Mouse (Mus musculus) forebrain, postnatal 0 days (tissue): ENCODE results near the gene Vmn1r4. TPM values are rescaled to one million over a fixed set of nuclear protein-coding genes. Genes with fewer than 3 reads are reported as not detected.

Experiments used
- ATAC-seq: fragments of 200-750 bp; cut with Nextera tagmentation; 2 replicates; pipeline ENCODE4 v1.8.0; 2017; ENCODE audit warnings: mild to moderate bottlenecking, moderate library complexity
- DNase-seq: peaks from one replicate; pipeline ENCODE4 v3.0.0-alpha.2; 2015
- H3K27ac ChIP-seq: fragments of 300-500 bp; sonication (generic); 2 replicates; pipeline ENCODE4 v1.5.1; 2014; ENCODE audit warnings: low read depth, mild to moderate bottlenecking, antibody characterized with exemption, low read length, moderate library complexity, mixed read lengths
- H3K27me3 ChIP-seq: fragments of 300-500 bp; sonication (generic); 2 replicates; pipeline ENCODE4 v1.6.1; 2014; ENCODE audit warnings: mild to moderate bottlenecking, low read length, mixed read lengths; ENCODE audit not compliant: insufficient read depth
- H3K36me3 ChIP-seq: fragments of 300-500 bp; sonication (generic); 2 replicates; pipeline ENCODE4 v1.6.1; 2014; ENCODE audit warnings: mild to moderate bottlenecking, moderate library complexity; ENCODE audit not compliant: insufficient read depth
- H3K4me1 ChIP-seq: fragments of 300-500 bp; sonication (generic); 2 replicates; pipeline ENCODE4 v1.6.1; 2014; ENCODE audit warnings: antibody characterized with exemption; ENCODE audit not compliant: insufficient read depth
- H3K4me2 ChIP-seq: fragments of 300-500 bp; sonication (generic); 2 replicates; pipeline ENCODE4 v1.6.1; 2014; ENCODE audit warnings: low read depth, mild to moderate bottlenecking, moderate library complexity
- H3K4me3 ChIP-seq: fragments of 300-500 bp; sonication (generic); 2 replicates; pipeline ENCODE4 v1.5.1; 2014; ENCODE audit warnings: low read depth, low read length, mixed read lengths
- H3K9ac ChIP-seq: fragments of 300-500 bp; sonication (generic); 2 replicates; pipeline ENCODE4 v1.6.1; 2014; ENCODE audit warnings: mild to moderate bottlenecking
- H3K9me3 ChIP-seq: fragments of 300-500 bp; sonication (generic); 2 replicates; pipeline ENCODE4 v1.6.1; 2016; ENCODE audit warnings: low read length
- CTCF ChIP-seq: sonication (generic); IDR thresholded peaks from 2 replicates; pipeline ENCODE4 v1.5.1; 2016; ENCODE audit warnings: antibody characterized with exemption, control low read depth, low read depth
- WGBS: fragments of 180-500 bp; shearing (Covaris S2); extraction: QIAGEN DNeasy Blood & Tissue Kit; methylation state at CpG from one replicate; pipeline ENCODE4 v1.1.7; 2014; 5-methylcytosine and 5-hydroxymethylcytosine counted together
- polyA plus RNA-seq: library from polyadenylated mRNA; unstranded; fragments of >200 nt; fragmentation: Nextera tagmentation; extraction: Ambion mirVana; gene quantifications from 2 replicates; pipeline ENCODE4 v1.2.1, GENCODE M21; 2015
- total RNA-seq: library from RNA; depleted of rRNA; stranded (reverse); fragments of >200 nt; gene quantifications from 2 replicates; pipeline ENCODE4 v1.2.3, GENCODE M21; 2014

Gene Vmn1r4
- total and polyA plus RNA-seq, 2 experiments from 2014 or later = 0.73 to 1.00 TPM

DNA sequence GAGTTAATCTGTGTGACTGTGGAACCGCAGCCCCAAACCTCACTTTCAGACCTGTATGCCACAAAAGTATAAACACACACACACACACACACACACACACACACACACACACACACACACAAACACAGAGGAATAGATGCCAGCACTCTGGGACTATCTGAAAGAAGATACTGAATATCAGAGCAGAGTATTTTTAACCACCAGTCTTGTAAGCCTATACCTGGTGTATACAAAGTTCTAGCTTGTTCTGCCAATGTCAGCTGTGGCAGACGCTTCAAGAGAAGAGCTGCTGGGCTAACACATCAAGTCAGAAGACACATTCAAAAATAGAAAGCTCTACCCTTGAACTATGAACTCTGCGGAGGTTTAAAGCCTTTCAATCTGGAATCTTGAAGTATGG is 24.2 kb upstream of the Vmn1r4 start:
- no peaks in the 10 kb centered on the region for H3K27me3 ChIP-seq
- ATAC-seq = no peak
- no peak for TF ChIP-seq CTCF
- no peak overlapping the region for H3K9ac ChIP-seq
- peaks cover 7% of the 10 kb centered on the region; the same call in 1 of the 2 replicates for H3K4me1 ChIP-seq
- no peaks in the 10 kb centered on the region for H3K36me3 ChIP-seq
- no peak overlapping the region for H3K4me2 ChIP-seq
- no peak overlapping the region for H3K4me3 ChIP-seq
- 93% methylated on average over 3 of the region's 3 CpGs for WGBS
- H3K27ac ChIP-seq = no peak overlapping the region
- no peak for DNase-seq
- H3K9me3 ChIP-seq = no peaks in the 10 kb centered on the region

DNA sequence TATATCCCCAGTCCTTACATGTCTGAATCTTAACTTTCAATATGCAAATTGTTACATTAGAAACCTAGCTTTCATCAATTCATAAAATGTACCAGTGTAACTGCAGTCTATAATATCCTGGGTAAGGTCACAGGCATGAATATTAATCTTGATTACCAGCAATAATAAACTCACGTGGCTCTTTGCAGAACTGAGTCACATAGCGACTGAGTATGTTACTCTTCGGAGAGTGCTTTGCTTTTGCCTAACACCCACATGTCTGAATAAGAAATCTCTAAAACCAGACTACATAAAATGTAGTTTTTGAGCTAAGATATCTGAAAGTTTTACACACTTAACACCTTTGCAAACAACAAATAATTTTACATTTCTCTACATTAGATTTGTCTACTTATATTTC is 22.5 kb upstream of the Vmn1r4 start:
- ATAC-seq (no peak), DNase-seq (no peak)
- Histone ChIP-seq H3K27ac (no peak overlapping the region), H3K4me1 (peaks cover 7% of the 10 kb centered on the region; the same call in 1 of the 2 replicates), H3K36me3 (no peaks in the 10 kb centered on the region), H3K27me3 (no peaks in the 10 kb centered on the region), H3K9me3 (no peaks in the 10 kb centered on the region), H3K4me2 (no peak overlapping the region), H3K4me3 (no peak overlapping the region), H3K9ac (no peak overlapping the region)
- WGBS = 78% methylated on average over 3 of the region's 3 CpGs
- TF ChIP-seq CTCF = no peak

DNA sequence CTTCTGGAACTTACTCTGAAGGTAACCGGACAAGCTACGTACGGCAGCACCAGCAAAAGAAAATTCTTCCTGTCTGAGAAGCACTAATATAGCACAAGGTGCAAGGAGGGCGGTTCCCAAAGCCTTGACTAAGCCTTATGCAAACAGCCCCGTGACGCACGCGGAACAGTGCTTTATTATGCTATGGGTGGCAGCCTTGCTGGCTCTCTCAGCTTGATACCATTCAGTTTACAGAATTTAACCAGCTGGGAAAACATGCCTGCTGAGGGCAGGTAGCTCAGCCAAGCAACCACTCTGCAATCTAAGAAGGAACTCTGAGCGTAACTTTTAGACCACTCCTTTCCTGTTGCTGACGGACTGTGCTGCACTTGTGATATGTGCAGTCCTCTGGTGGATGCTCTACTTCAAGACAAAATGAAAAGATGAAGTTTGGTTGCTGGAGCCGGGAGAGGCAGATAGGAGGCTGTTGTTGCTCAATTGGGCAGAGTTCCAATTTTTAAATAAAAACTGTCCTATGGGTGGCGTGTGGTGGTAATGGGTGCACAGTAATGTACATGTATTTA is 21.9 kb upstream of the Vmn1r4 start:
- Histone ChIP-seq H3K27ac (no peak overlapping the region), H3K27me3 (no peaks in the 10 kb centered on the region), H3K9me3 (no peaks in the 10 kb centered on the region), H3K9ac (no peak overlapping the region), H3K4me1 (peaks cover 7% of the 10 kb centered on the region; the same call in 1 of the 2 replicates), H3K36me3 (no peaks in the 10 kb centered on the region), H3K4me3 (no peak overlapping the region), H3K4me2 (0 out of 2 replicates have a peak overlapping the region, but pooled peaks have one; percentile 15)
- 33% methylated on average over 12 of the region's 12 CpGs for WGBS
- DNase-seq (no peak), ATAC-seq (no peak)
- no peak for TF ChIP-seq CTCF

DNA sequence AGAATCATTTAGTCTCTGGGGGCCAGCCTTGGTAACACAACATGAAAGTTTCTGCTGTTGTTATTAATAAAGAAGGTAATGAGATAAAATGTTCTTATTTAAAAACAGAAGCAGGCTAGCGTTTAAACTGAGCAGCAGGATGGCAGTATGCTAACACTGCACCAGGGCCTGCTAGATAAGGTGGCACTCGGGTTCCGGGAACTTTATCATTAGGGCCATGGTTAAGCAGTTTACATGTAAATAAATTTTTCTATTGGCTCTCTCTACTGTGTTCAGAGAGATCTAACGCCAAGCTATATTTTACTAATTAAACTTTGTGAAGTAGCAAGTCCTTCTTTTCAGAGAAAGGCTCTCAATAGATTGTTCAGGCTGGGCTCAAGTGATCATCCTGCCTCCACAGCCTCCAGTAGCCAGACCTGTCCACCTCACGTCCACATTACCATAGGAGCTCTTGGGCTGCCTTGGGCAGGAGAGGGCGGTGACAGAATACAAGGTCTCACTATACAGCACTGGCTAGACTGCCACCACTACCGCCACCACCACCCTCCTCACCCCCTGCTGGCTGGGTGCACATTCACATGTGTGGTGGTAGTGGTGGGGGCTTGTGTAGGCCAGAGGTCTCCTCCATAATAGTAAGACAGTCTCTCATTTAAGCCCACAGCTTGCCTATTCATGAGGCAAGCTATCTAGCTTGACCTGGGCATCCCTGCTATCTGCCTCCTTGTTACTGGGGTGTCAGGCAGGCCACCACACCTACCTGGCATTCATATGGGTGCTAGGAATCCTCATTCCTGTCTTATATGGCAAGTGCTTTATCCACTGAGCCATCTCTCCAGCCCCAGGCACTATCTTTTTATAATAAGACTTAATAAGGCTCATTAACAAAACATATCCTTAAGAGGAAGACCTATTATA is 21.0 kb upstream of the Vmn1r4 start:
- no peak overlapping the region for H3K9ac ChIP-seq
- no peak overlapping the region for H3K4me3 ChIP-seq
- H3K36me3 ChIP-seq = no peaks in the 10 kb centered on the region
- H3K4me1 ChIP-seq = peaks cover 7% of the 10 kb centered on the region; the same call in 1 of the 2 replicates
- H3K9me3 ChIP-seq = no peaks in the 10 kb centered on the region
- H3K4me2 ChIP-seq = no peak overlapping the region
- ATAC-seq = no peak
- no peak overlapping the region for H3K27ac ChIP-seq
- no peak for DNase-seq
- TF ChIP-seq CTCF = no peak
- WGBS = 78% methylated on average over 7 of the region's 7 CpGs
- no peaks in the 10 kb centered on the region for H3K27me3 ChIP-seq

DNA sequence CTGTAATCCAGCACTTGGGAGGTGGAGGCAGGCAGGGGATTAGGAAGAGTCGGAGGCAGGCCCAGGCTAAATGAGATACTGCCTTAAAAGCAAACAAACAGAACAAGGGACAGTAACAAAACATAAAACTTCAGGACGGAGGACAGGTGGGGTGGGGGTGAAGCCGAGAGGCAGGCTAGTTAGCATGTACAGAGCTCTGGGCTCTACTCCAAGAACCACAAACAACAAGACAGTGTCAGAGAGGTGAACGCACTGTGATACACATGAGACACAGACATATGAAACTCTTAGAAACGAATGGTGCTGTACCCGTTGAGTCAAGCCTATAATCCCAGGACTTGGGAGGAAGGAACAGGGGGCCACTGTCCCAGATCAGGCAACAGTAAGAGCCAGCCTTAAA is 20.0 kb upstream of the Vmn1r4 start:
- no peak overlapping the region for H3K9ac ChIP-seq
- no peaks in the 10 kb centered on the region for H3K27me3 ChIP-seq
- H3K27ac ChIP-seq = no peak overlapping the region
- H3K4me3 ChIP-seq = no peak overlapping the region
- ATAC-seq (no peak), DNase-seq (no peak)
- H3K4me2 ChIP-seq = no peak overlapping the region
- no peak for TF ChIP-seq CTCF
- 35% methylated on average over 6 of the region's 6 CpGs for WGBS
- no peaks in the 10 kb centered on the region for H3K36me3 ChIP-seq
- no peaks in the 10 kb centered on the region for H3K9me3 ChIP-seq
- H3K4me1 ChIP-seq = peaks cover 7% of the 10 kb centered on the region; the same call in 1 of the 2 replicates

DNA sequence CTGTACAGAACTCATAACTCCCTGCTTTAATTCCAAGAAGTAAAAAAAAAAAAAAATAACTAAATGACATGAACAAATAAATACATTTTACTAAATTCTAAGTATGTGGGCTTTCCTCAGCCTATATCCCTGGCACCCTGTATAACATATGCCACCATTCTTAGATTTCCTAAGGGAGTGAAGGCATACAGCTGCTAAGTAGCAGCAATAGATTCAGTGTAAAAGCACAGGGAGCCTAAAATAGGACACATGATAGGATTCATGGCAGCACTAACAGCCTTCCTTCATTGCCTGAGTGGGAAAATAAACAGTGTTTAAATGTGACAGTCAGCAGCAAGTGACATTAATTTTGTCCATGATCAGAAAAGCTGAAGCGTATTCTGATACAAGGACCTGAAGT is 19.5 kb upstream of the Vmn1r4 start:
- Histone ChIP-seq H3K27ac (peak overlapping the region; percentile 50; the same call in 1 of the 2 replicates), H3K4me3 (no peak overlapping the region), H3K9ac (no peak overlapping the region), H3K9me3 (no peaks in the 10 kb centered on the region), H3K27me3 (no peaks in the 10 kb centered on the region), H3K4me2 (no peak overlapping the region), H3K4me1 (peaks cover 7% of the 10 kb centered on the region; the same call in 1 of the 2 replicates), H3K36me3 (no peaks in the 10 kb centered on the region)
- ATAC-seq (peak; percentile 86), DNase-seq (no peak)
- TF ChIP-seq CTCF = no peak
- 62% methylated on average over 1 of the region's 1 CpGs for WGBS

DNA sequence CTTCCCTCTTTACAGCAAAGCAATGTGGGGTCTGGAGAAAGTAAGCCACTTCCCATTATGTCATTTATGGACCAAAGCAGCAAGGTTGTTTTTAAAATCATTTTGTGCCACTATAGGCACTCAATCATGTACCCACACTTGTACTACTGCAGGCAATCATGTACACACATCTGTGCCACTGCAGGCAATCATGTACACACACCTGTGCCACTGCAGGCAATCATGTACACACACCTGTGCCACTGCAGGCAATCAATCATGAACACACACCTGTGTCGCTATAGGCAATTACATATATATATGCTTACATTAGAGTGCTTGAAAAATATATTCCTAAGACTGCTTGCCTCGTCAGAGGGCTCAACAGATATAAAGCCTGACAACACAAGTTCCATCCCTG is 18.8 kb upstream of the Vmn1r4 start:
- WGBS = 81% methylated on average over 2 of the region's 2 CpGs
- ATAC-seq = peak; percentile 7; the same call in 1 of the 2 replicates
- DNase-seq = no peak
- Histone ChIP-seq H3K27ac (peak overlapping the region; percentile 50; the same call in 1 of the 2 replicates), H3K4me3 (no peak overlapping the region), H3K27me3 (no peaks in the 10 kb centered on the region), H3K9me3 (no peaks in the 10 kb centered on the region), H3K4me1 (peaks cover 7% of the 10 kb centered on the region; the same call in 1 of the 2 replicates), H3K4me2 (no peak overlapping the region), H3K9ac (no peak overlapping the region), H3K36me3 (no peaks in the 10 kb centered on the region)
- no peak for TF ChIP-seq CTCF
